9 mouse cellular contexts compared by ENCODE assay signal in the genomic region with DNA sequence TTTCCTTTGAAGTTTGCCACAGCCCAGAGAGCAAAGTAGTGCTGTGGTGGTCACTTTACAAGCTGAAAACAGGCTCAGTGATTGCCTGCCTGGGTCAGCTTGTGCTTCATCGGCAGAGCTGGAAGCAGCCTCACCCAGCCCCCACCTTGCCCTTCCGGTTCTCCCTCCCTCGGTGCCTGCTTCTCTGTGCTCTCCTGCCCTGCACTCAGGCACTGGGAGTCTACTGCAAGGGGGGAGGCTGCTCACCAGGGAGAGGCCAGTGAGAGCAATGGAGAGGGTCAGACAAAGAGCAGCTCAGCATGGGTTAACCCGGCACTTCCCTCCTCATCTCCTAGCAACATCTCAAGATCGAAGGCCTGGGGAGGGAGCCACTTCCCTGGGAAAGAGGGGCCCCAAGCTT. TPM values are rescaled to one million over a fixed set of nuclear protein-coding genes. Genes with fewer than 3 reads are reported as not detected.
DNase-seq lines count a peak whose midpoint lies in the region; ATAC-seq and TF ChIP-seq lines count a peak whose summit lies in the region.
"Had no signal": no experiment of that assay in that cellular context is flagged by ENCODE, and none has a peak within 500 bp of the region (broad histone marks: within the 10 kb centered on the region; RNA-seq: fewer than 3 reads in every experiment).

No protein-coding gene starts in this region.

- H3K36me3 ChIP-seq in lung, embryonic 16.5 days (ENCODE audit: control insufficient read depth, insufficient read depth, low read length) = no peaks in the 10 kb centered on the region
- no peaks in the 10 kb centered on the region for H3K36me3 ChIP-seq in embryonic facial prominence, embryonic 14.5 days (ENCODE audit: control insufficient read depth, insufficient read depth, low read length)
- no peaks in the 10 kb centered on the region for H3K36me3 ChIP-seq in liver, embryonic 11.5 days (ENCODE audit: control insufficient read depth, insufficient read depth, low read length)

- H3K4me2 ChIP-seq in lung, embryonic 16.5 days (ENCODE audit: low read depth, low read length) = peak overlapping the region; percentile 41
- H3K4me2 ChIP-seq in embryonic facial prominence, embryonic 14.5 days (ENCODE audit: low read depth, low read length) = peak overlapping the region; percentile 18; the same call in 1 of the 2 replicates
- peak overlapping the region; percentile 60 for H3K4me2 ChIP-seq in liver, embryonic 11.5 days

- H3K27ac ChIP-seq in lung, embryonic 16.5 days (ENCODE audit: low read length) = peak overlapping the region; percentile 52
- no peak overlapping the region for H3K27ac ChIP-seq in embryonic facial prominence, embryonic 14.5 days (replicated peaks; ENCODE audit: low read depth, low read length)
- H3K27ac ChIP-seq in liver, embryonic 11.5 days (ENCODE audit: low read depth, low read length) = no peak overlapping the region
- H3K27ac ChIP-seq in cerebellum, adult 2 months (ENCODE audit: insufficient read depth, low read length) = no peak overlapping the region

- peaks cover 41% of the 10 kb centered on the region for H3K4me1 ChIP-seq in lung, embryonic 16.5 days (replicated peaks; ENCODE audit: control insufficient read depth, insufficient read depth, low read length)
- H3K4me1 ChIP-seq in lung, adult 2 months (ENCODE audit: control insufficient read depth, insufficient read depth, low read length) = 0 out of 2 replicates have a peak, but pooled peaks cover 2% of the 10 kb centered on the region
- H3K4me1 ChIP-seq in embryonic facial prominence, embryonic 14.5 days (ENCODE audit: control insufficient read depth, insufficient read depth, low read length) = peaks cover 23% of the 10 kb centered on the region
- peaks cover 48% of the 10 kb centered on the region for H3K4me1 ChIP-seq in liver, embryonic 11.5 days (replicated peaks; ENCODE audit: control insufficient read depth, insufficient read depth, low read length)
- H3K4me1 ChIP-seq in cerebellum, adult 2 months (ENCODE audit: control insufficient read depth, insufficient read depth, low read length) = no peaks in the 10 kb centered on the region; the same call in 1 of the 2 replicates

- TF ChIP-seq CTCF in lung, adult 2 months (IDR thresholded peaks at IDR 0.05; ENCODE audit: insufficient read depth, low read length) = no peak
- TF ChIP-seq CTCF in cerebellum, adult 2 months (IDR thresholded peaks at IDR 0.05; ENCODE audit: borderline replicate concordance, insufficient read depth, low read depth, low read length) = no peak

- TF ChIP-seq POLR2A in lung, adult 2 months (IDR thresholded peaks at IDR 0.05; ENCODE audit: borderline replicate concordance, extremely low read depth, low read depth, low read length) = no peak
- no peak for TF ChIP-seq POLR2A in cerebellum, adult 2 months (IDR thresholded peaks at IDR 0.05; ENCODE audit: borderline replicate concordance, insufficient read depth, low read length)

- H3K9me3 ChIP-seq in lung, embryonic 16.5 days (ENCODE audit: control insufficient read depth, low read length) = no peaks in the 10 kb centered on the region
- no peaks in the 10 kb centered on the region for H3K9me3 ChIP-seq in embryonic facial prominence, embryonic 14.5 days (ENCODE audit: control insufficient read depth, low read length)
- H3K9me3 ChIP-seq in liver, embryonic 11.5 days (ENCODE audit: control insufficient read depth, low read length) = no peaks in the 10 kb centered on the region

- 2% methylated on average over 5 of the region's 5 CpGs for WGBS in lung, embryonic 16.5 days
- 11% methylated on average over 5 of the region's 5 CpGs for WGBS in lung, adult 2 months
- whole genome bisulfite sequencing in embryonic facial prominence, embryonic 14.5 days = 0% methylated on average over 5 of the region's 5 CpGs
- 3% methylated on average over 5 of the region's 5 CpGs for WGBS in liver, embryonic 11.5 days
- WGBS in cerebellum, adult 2 months = 9% methylated on average over 5 of the region's 5 CpGs

- peak; percentile 32; the same call in 1 of the 2 replicates for ATAC-seq in lung, embryonic 16.5 days (ENCODE audit: low read depth)
- ATAC-seq in embryonic facial prominence, embryonic 14.5 days (ENCODE audit: low read depth) = no peak
- ATAC-seq in liver, embryonic 11.5 days (replicated peaks; ENCODE audit: low FRiP score) = no peak

- H3K27me3 ChIP-seq in lung, embryonic 16.5 days (ENCODE audit: control insufficient read depth, insufficient read depth, low read depth, low read length) = no peaks in the 10 kb centered on the region
- H3K27me3 ChIP-seq in embryonic facial prominence, embryonic 14.5 days (replicated peaks; ENCODE audit: control insufficient read depth, insufficient read depth, low read length) = peaks cover 9% of the 10 kb centered on the region
- no peaks in the 10 kb centered on the region for H3K27me3 ChIP-seq in liver, embryonic 11.5 days (replicated peaks; ENCODE audit: control insufficient read depth, insufficient read depth, low read length)
- no peaks in the 10 kb centered on the region for H3K27me3 ChIP-seq in cerebellum, adult 2 months (ENCODE audit: control insufficient read depth, insufficient read depth, low read length)

- 0 out of 2 replicates have a peak overlapping the region, but pooled peaks have one; percentile 0 for H3K4me3 ChIP-seq in lung, embryonic 16.5 days (ENCODE audit: low read length)
- no peak overlapping the region for H3K4me3 ChIP-seq in lung, adult 2 months (replicated peaks; ENCODE audit: extremely low read depth, low read depth, low read length)
- H3K4me3 ChIP-seq in embryonic facial prominence, embryonic 14.5 days (ENCODE audit: low read depth, low read length) = no peak overlapping the region
- H3K4me3 ChIP-seq in liver, embryonic 11.5 days (ENCODE audit: low read depth, low read length) = no peak overlapping the region
- no peak overlapping the region for H3K4me3 ChIP-seq in cerebellum, adult 2 months (replicated peaks; ENCODE audit: insufficient read depth, low read depth, low read length)

- no peak for DNase-seq in lung, adult 2 months
- DNase-seq in embryonic facial prominence, embryonic 14.5 days (ENCODE audit: low spot score) = peak; percentile 24
- peak; percentile 37 for DNase-seq in liver, embryonic 11.5 days (ENCODE audit: low spot score)
- DNase-seq in retina, postnatal 1 day = peak; percentile 21
- no peak for DNase-seq in layer of hippocampus, postnatal 25 days (ENCODE audit: extremely low spot score in 1 of 2, low spot score in 1 of 2)
- DNase-seq in cerebellum, adult 2 months = no peak
- no peak for DNase-seq in spleen, postnatal 36 days (ENCODE audit: low spot score in 2 of 2)
- DNase-seq: heart, postnatal 14 days had no signal

- peak overlapping the region; percentile 40 for H3K9ac ChIP-seq in lung, embryonic 16.5 days (ENCODE audit: low read length)
- H3K9ac ChIP-seq in embryonic facial prominence, embryonic 14.5 days (ENCODE audit: low read depth, low read length) = 0 out of 2 replicates have a peak overlapping the region, but pooled peaks have one; percentile 16
- peak overlapping the region; percentile 31 for H3K9ac ChIP-seq in liver, embryonic 11.5 days (ENCODE audit: low read depth, low read length)

RNA-seq across cellular contexts. Expression of gene Lrrc74b, which starts 2.2 kb away (rescaled TPM):
- polyA plus RNA-seq in lung, embryonic 16.5 days (2015; fragmentation: Nextera tagmentation; extraction: Ambion mirVana) = 3.0 and 4.8 TPM in 2 replicates
- 7.3 and 9.5 TPM in 2 replicates for polyA plus RNA-seq in lung, adult 2 months (2012; rRNA removed)
- 0.69 and 1.8 TPM in 2 replicates for polyA plus RNA-seq in embryonic facial prominence, embryonic 14.5 days (2014; fragmentation: Nextera tagmentation; extraction: Ambion mirVana)
- polyA plus RNA-seq in liver, embryonic 11.5 days (2014; fragmentation: Nextera tagmentation; extraction: Ambion mirVana) = not detected in 2 replicates
- 1 to 10 TPM in 1 of 2 experiments, under 1 TPM in 1; 0.57 to 1.2 TPM for total RNA-seq in layer of hippocampus, postnatal 25 days (2021)
- 0.36 and 0.89 TPM in 2 replicates for polyA plus RNA-seq in cerebellum, adult 2 months (2012; rRNA removed)

RNA-seq across cellular contexts. Expression of gene P2rx6, which starts 2.9 kb away (rescaled TPM):
- 1.3 and 1.5 TPM in 2 replicates for polyA plus RNA-seq in lung, embryonic 16.5 days (2015; fragmentation: Nextera tagmentation; extraction: Ambion mirVana)
- 10.7 and 12.7 TPM in 2 replicates for polyA plus RNA-seq in lung, adult 2 months (2012; rRNA removed)
- polyA plus RNA-seq in embryonic facial prominence, embryonic 14.5 days (2014; fragmentation: Nextera tagmentation; extraction: Ambion mirVana) = 0.84 and 1.5 TPM in 2 replicates
- 0.06 and 0.07 TPM in 2 replicates for polyA plus RNA-seq in liver, embryonic 11.5 days (2014; fragmentation: Nextera tagmentation; extraction: Ambion mirVana)
- 1 to 10 TPM in 1 of 2 experiments, under 1 TPM in 1; 0.64 to 1.3 TPM for total RNA-seq in layer of hippocampus, postnatal 25 days (2021)
- 4.8 and 6.5 TPM in 2 replicates for polyA plus RNA-seq in cerebellum, adult 2 months (2012; rRNA removed)

RNA-seq across cellular contexts. Expression of gene Slc7a4, which starts 24.2 kb away (rescaled TPM):
- 10.8 and 13.2 TPM in 2 replicates for polyA plus RNA-seq in lung, embryonic 16.5 days (2015; fragmentation: Nextera tagmentation; extraction: Ambion mirVana)
- 35.7 and 38.4 TPM in 2 replicates for polyA plus RNA-seq in lung, adult 2 months (2012; rRNA removed)
- 6.1 and 9.5 TPM in 2 replicates for polyA plus RNA-seq in embryonic facial prominence, embryonic 14.5 days (2014; fragmentation: Nextera tagmentation; extraction: Ambion mirVana)
- polyA plus RNA-seq in liver, embryonic 11.5 days (2014; fragmentation: Nextera tagmentation; extraction: Ambion mirVana) = 2.0 and 2.1 TPM in 2 replicates
- total RNA-seq in layer of hippocampus, postnatal 25 days (2021) = 100 to 1,000 TPM in 1 of 2 experiments, 10 to 100 TPM in 1; 88.1 to 103 TPM
- polyA plus RNA-seq in cerebellum, adult 2 months (2012; rRNA removed) = 40.8 and 46.2 TPM in 2 replicates

RNA-seq across cellular contexts. Expression of gene Thap7, which starts 27.9 kb away (rescaled TPM):
- polyA plus RNA-seq in lung, embryonic 16.5 days (2015; fragmentation: Nextera tagmentation; extraction: Ambion mirVana) = 53.0 and 59.5 TPM in 2 replicates
- polyA plus RNA-seq in lung, adult 2 months (2012; rRNA removed) = 87.3 and 90.4 TPM in 2 replicates
- polyA plus RNA-seq in embryonic facial prominence, embryonic 14.5 days (2014; fragmentation: Nextera tagmentation; extraction: Ambion mirVana) = 50.9 and 54.9 TPM in 2 replicates
- polyA plus RNA-seq in liver, embryonic 11.5 days (2014; fragmentation: Nextera tagmentation; extraction: Ambion mirVana) = 45.1 and 46.5 TPM in 2 replicates
- 10 to 100 TPM; 39.8 to 47.8 TPM for total RNA-seq in layer of hippocampus, postnatal 25 days (2021)
- 74.3 TPM in 2 replicates for polyA plus RNA-seq in cerebellum, adult 2 months (2012; rRNA removed)

RNA-seq across cellular contexts. Expression of gene Lztr1, which starts 50.3 kb away (rescaled TPM):
- polyA plus RNA-seq in lung, embryonic 16.5 days (2015; fragmentation: Nextera tagmentation; extraction: Ambion mirVana) = 75.6 and 85.6 TPM in 2 replicates
- polyA plus RNA-seq in lung, adult 2 months (2012; rRNA removed) = 243 and 247 TPM in 2 replicates
- 70.4 and 77.2 TPM in 2 replicates for polyA plus RNA-seq in embryonic facial prominence, embryonic 14.5 days (2014; fragmentation: Nextera tagmentation; extraction: Ambion mirVana)
- 50.2 and 54.8 TPM in 2 replicates for polyA plus RNA-seq in liver, embryonic 11.5 days (2014; fragmentation: Nextera tagmentation; extraction: Ambion mirVana)
- total RNA-seq in layer of hippocampus, postnatal 25 days (2021) = 100 to 1,000 TPM; 189 to 193 TPM
- polyA plus RNA-seq in cerebellum, adult 2 months (2012; rRNA removed) = 240 and 242 TPM in 2 replicates

Comparison
In these comparisons a context has a peak if more than half of its experiments do, and no peak if none do; other contexts are left out.
1. DNase-seq: peak in embryonic facial prominence, embryonic 14.5 days (single experiment), liver, embryonic 11.5 days (single experiment) and retina, postnatal 1 day (single experiment); none in lung, adult 2 months (single experiment), layer of hippocampus, postnatal 25 days (0 of 2), cerebellum, adult 2 months (0 of 2) and spleen, postnatal 36 days (0 of 2).
2. Peak in every context shown above with its lines, with median percentiles within 50 percentile points of each other: H3K4me2 ChIP-seq and H3K9ac ChIP-seq.